Mouse (Mus musculus) layer of hippocampus, adult 8-10 months (tissue): ENCODE measurements around the gene Capn12. TPM values are rescaled to one million over a fixed set of nuclear protein-coding genes. Genes with fewer than 3 reads are reported as not detected.

ENCODE experiments used
- DNase-seq, 2 experiments: peaks; one replicate each; pipeline ENCODE4 v3.0.0; 2022; ENCODE audit warnings: low spot score in 2 of 2
- total RNA-seq, 4 experiments: library from RNA; stranded (reverse); gene quantifications; 2 replicates each; pipeline ENCODE4 v1.2.4; 2022

The Capn12 gene
- total RNA-seq, 4 experiments from 2014 or later, result 0.25 to 0.61 (median 0.41) TPM

DNA sequence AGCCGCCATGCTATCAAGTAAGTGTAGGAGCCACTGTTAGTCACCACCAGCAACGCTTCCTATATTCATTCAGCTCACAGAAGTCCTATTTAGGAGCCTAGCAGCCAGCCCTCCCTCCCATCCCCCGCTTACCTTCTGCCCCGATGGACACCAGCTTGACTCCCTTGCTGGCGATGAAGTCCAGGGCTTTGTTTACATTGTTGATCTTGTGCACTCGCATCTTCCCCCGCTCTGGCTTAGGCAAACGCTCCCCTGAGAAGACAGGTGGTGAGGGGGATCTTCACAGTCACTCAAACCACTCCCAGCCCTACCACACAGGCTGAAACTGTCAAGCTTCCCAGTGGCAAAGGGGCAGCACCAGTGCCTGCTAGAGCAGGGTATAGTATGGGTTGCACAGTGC, 37.3 kb downstream of the Capn12 start:
- DNase-seq, result no peak

DNA sequence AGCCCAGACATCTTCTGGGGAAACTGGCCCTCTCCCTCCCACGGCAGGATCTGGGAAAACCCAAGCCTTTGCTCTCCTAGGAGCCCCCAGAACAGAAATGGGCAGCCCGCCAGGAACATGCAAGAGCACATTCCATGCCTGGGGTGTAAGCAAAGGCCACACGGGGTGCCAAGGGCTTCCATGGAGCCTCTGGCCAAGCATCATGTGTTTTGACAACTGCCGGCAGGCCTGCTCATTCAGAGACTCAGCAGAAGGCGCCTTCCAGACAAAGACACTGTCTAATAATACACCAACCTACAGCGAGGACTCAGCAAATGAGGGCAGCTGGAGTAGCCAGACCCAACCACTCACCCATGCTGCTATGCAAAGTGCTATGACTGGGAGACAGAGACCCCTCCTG, 38.6 kb downstream of the Capn12 start:
- DNase-seq, result peak in 1 of 2 experiments; percentile 48

DNA sequence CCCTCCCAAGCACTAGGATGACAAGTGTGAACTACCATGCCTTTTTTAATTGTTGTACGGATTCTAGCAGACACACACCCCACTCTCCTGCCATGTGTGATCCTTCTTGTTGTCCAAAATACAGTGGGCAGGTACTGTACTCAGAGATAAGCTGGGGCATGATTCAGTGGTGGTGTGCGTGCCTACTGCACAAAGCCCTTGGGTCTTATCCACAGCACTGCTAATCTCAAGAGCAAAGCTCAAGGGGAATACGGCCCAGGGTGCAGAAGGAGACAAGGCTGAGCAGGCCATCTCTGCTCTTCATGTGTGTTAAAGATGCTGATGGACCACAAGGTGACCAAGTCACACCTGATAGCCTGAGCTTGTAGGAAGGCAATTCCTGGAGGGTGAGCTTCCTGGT, 40.0 kb downstream of the Capn12 start:
- no peak for DNase-seq

DNA sequence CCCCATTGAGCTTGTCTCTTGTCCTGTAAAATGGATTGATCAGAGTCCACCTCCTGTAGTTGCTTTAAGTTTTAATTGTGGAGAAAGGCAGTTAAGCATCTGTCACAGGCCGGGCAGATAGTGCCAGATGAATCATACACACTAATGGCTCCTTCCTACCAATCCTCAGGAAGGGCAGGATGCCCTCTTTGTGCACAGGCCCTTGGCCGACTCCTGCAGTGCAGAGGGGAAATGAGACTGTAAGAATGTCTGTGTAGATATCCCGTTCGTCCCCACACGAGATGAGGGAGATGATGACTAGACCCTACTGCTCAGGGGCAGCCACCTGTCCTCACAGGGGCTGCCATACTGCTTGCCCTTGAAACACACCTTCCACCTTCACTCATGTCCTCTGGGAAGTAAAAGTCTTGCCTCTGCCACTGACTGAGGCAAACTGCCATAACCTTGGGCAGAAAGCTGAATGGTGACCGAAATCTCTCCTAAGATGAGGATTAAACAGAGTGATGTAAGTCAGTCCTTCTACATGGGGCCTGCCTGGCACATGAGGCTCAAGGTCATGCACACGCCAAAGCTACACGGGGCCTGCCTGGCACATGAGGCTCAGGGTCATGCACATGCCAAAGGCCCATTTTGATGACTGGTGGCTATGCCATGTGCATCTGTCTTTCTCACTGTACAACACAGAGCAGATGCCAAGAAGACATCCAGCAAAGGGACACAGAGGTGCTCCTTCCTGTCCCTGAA, 40.7 kb downstream of the Capn12 start:
- no peak for DNase-seq

DNA sequence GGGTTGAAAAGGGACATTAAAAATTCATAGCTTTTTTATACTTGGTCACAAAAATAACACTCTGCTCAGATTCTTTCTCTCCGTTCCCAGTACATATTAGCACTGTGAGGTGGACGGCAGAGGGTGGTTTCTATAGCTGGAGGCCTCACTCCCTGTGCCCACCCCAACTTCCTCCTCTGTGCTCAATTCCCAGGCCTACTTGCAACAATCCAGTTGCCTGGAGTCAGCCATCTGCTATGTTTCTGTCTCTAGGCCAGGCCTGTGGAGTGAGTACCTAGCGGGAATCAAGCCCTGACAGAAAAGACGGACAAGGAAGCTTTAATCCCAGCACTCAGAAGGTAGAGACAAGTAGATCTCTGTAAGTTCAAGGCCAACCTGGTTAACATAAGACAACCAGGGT, 41.4 kb downstream of the Capn12 start:
- no peak for DNase-seq

DNA sequence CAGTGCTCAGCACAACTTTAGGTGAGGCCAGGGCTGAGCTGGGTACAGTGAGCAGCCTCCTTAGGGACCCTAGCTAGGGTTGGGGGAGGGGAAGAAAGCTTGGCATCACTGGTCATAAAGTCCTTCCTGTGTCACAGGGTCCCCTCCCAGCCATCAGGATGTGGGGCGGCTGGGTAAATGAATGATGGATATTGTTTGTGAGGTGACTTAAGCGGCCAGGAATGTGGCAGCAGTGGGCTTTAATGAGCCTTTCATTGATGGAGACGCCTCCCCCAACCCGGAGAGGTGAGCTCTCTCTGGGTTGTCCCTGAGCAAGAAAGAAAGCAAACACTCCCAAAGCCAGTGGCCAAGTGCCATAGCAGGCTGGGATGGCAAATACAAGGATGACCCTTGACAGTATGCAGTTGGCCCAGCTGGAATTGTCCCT, 42.7 kb downstream of the Capn12 start:
- no peak for DNase-seq

DNA sequence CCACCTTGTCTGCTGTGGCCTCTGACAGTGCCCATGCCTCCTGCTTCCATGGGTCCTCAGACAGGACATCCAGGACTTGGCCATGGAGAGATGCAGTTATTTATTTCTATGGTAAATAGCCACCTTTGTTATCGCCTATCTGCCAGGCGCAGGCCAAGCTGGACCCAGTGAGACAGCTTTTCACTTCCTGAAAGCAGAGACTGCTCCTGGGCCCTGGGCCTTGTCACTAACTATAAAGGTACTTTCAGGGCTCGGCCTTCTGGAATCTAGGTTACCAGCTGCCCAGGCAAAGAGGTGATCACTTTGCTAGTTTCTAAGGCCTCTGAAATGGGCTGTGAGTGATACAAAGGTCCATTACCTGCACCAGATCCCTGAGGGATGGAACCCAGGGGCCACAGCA, 43.6 kb downstream of the Capn12 start:
- DNase-seq, result no peak

DNA sequence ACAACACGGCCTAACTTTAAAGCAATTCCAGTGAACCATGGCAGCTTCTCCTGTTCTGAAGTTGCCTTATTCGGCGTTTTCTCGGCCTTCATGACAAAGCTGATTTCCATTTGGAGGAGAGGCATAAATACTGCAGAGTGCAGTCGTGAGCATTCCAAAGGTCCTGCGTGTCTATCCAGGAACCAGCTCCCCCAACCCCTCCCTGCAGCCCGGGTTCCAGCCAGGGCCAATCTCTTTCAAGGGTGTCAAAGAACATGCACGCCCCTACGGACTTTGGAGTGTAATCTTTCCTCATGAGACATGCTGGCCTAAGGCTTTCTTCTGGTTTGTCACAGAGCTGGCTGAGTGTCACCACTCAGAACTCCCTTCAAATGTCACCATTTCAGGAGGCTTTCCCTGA, 44.1 kb downstream of the Capn12 start:
- DNase-seq, result no peak

DNA sequence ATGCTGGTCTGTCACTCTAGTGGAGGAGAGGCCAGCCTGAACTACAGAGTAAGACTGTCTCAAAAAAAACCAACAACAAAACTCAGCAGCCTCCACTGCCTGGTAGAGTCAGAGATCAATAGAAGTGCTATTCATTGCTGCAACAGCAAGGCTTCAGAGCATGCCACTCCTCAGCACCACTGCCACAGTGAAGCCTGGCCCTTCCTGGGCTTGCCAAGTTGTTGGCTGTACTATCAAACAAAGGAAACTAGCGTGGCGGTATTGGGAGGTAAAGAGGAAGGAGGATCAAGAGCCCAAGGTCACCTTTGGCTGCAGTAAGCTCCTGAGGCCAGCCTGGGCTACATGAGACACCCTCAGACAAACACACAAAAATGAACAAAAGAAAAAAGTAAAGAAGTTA, 45.0 kb downstream of the Capn12 start:
- no peak for DNase-seq

DNA sequence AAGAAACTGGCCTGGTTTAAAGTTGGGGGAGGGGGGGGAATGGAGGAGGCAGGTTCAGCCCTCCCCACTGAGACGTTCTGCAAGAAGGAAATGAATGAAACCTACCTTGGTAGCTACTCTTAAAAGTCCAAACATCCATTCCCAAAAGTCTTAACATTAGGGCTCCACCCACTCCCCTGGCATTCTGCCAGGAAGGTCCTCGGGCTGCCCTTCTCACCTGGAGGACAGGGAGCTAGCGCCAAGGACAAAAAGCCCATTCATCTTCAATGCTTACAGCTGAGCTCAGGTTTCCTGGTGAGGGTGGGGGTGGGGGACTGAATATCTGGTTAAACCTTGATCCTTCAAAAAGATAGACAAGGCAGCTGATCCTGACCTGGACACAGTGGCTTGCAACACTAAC, 48.2 kb downstream of the Capn12 start:
- no peak for DNase-seq

DNA sequence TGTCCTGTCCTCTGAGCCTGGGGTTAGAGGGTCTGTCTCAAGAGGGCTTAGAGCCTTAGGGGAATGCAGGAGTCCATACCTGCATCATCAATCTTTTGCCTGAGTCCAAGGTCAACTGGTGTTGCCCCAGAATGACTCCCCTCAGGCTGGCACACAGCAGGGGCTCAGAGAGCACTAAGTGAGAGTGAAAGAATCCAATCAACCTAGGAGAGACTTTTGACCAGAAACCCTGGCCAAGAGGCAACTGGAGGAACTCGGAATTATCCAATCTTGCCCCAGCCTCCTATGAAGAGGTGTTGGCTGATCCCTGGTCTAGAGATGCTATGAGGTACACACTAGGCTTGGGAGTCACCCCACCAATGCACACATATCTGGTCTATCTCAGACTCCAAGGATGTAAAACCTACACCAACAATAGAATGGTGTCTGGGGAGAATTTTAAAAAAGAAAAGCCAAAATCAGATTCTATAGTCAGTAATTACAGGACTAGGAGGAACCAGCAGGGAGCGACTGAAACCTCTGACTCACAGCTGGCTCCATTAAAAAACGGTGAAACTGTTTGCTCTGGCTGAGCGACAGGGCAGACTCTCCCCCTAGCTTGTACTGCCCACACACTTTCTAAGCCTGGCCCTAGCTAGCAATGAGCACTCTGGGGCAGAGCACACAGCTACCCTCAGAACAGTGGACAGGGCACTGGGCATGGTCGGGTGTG, 49.3 kb downstream of the Capn12 start:
- no peak for DNase-seq

DNA sequence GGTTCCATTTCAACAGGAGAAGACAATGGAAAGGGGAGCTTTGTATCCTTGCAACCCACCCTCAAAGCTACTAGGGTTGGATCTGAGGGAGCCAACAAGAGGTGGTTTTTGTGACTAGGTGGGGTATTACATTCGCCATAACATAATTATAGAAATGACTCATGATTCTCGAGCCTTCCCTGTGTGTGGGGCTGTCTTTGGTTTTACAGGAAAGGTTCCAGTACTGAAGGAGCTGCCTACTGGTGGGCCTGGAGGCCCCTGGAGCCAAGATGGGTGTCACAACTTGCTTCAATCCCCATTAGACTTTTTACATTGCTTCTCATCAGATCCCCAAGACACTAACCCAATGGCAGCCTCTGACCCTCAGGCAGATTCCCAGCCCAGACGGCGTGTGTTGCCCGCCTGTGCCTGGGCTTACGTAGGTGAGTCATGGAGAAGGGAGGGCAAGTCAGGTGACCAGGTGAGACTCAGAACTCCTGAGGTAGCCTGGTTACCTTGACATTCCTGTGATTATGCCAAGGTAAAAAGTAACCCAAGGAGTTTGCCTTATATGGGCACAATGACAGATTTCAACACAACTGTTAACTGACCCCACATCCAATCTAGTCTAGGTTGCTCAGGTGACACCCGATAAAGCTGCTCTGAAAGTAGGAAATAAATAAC, 49.9 kb downstream of the Capn12 start:
- DNase-seq, result no peak

DNA sequence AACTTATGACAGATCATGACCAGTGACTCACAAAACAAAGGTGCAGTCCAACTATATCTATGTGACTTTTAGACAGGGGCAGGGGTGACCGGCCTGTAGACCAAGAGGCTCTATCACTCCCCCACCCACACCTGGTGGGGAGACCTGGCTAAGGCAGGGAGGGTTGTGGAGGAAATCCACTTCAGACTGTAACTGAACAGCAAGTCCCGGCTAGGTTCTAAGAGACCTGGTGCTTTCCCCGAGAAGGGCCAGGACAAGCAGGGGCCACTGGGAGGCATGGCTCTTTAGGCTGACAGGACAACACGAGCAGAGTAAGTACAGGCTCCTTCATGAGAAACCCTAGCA, 50.4 kb downstream of the Capn12 start:
- no peak for DNase-seq

DNA sequence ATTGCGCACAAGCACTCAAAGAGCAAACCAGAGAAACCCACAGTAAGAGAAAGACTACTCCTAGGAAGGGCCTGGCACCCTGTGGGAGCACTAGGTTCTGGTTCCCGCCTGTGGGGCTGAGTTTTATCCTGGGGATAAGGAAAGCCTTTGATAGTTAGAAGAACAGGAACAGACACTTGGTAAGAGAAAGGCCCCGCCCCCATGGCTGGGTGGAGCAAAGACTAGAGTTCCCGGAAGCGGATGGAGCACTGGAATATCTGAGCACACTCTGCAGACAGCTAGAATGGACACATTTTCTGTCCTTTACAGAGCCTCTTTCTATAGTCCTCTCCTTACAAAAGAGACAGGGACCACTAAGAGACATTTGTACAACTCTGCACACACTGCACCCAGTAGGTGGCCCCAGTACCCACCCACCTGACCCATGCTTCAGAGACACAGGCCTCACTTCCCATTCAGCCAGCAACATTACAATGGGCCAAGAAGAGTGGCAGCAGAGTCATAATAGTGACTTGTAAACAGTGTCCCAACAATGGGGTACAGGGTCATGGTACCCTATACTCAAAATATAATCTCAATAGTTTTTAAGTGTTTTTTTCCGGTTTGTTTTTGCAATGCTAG, 51.3 kb downstream of the Capn12 start:
- DNase-seq, result no peak

DNA sequence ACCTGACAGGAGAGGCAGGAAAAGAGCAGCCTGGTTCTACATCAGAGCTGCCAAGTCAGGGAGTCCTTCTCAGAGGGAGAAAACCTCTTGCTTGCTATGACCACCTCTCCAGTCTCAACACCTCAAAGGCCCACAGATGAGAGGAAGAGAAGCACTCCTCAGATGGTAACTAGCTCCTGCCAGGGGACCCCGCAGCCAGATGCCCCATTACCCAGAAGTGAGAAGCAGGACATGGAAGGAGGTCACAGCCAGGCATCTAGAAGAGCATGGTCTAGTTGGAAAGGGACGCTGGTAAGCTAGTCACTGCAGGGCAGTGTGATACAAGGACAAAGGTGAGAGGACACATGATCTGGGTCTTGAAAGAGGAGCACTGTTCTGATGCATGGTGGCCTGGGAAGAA, 52.6 kb downstream of the Capn12 start:
- no peak for DNase-seq

DNA sequence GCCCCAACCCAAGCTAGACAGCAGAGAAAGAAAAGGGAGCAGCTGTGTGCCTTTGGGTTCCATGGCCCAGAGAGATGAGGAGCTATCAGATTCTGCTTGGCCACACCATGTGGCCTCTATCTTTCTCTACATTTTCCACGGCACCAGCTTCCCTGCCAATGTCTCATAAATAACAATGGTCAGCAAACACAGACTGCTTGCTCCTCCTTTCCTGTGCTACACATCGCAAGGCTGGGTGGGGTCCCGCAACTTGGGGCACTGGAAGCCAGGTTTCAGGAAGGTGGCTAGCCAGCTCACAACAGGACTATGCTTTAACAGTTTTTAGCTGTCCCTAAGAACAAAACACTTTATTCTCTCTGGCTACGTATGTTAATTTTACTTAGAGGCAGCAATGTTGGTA, 55.6 kb downstream of the Capn12 start:
- no peak for DNase-seq

DNA sequence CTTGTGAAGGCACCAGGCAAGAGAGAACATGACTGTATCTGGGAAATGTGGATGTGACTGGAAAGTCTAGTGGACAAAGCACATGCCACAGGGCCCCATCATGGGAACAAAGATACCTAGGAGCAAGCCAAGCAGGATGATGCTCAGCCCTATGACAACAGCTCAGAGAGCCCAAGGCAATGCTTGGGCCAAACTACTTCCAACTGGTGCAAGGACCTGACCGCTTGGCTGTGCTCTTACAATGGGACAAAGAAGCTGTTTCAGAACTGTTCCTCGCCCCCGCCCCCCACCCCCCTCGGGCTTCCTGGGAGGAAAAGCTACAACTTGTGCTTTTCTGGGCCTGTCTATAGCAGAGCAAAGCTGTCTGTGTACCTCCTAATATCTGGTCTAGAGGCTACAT, 57.4 kb downstream of the Capn12 start:
- DNase-seq, result no peak

DNA sequence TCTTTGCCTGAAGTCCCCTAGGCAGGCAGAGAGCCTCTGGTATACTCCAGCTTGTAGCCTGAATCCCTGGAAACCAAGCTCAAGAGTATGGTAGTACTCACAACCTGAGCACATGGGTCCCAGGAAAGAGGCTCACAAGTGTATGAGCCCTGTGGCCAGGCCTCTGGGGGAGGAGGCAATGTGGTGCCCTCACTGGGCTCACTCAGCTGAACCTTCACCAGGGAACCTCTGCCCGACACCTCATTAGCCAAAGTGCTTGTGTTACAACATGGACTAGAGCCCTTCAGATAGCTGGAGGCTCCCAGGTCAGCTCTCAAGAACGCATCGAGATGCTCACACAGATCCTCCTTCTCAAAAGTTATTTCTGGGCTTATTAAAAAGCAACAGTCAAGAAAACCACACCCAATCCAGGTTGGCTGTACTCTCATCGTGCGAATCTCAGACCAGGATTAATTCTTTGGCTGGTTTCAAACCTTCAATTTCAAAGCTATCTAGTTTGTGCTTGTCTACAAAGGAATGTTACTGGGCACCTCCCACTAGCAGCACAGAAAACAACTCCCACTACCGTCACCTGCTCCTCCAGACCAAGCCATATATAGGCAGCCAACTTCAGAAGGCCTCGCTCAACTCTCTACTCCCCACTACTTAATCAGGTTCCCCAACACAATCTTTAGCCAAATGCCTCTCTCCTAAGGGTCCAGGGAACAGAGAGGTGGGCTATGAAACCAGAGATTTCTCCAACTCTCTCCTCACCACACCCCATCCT, 58.4 kb downstream of the Capn12 start:
- DNase-seq, result no peak

DNA sequence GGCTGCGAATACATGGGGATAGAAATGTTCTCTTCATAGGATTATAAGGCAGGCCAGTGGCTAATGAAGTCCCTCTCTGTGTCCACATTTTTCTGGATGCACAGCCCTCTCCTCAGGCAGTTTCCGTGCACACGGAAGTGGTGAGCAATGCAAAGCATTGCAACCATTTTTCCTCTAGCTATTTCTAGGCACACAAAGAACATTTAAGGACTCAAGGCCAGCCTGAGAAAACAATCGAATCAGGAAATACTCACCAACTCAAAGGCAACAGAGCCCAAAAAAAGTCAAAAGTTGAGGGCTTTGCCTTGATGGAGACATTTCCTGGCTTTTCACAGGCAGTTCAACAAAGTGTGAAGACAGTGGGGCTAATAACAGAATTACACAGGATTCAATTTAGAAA, 59.9 kb downstream of the Capn12 start:
- no peak for DNase-seq

DNA sequence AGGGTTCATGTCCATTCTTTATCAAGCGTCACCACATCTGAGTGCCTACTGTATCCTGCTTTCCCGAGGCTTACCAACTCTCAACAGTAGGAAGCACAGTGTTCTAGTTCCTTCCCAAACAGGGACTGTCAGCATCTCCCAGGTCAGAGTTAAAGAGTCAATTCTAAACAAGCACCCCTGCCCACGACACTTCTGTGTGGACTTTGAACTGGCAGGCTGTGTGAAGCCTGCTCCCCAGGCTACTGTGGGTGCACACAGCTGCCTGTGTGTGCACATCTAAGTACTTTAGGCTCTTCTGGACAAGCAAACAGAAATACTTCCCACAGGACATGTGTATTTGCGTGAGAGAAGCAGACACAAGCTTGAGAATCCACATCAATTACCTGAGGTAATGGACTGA, 60.3 kb downstream of the Capn12 start:
- DNase-seq, result no peak
